Mouse (Mus musculus) left cerebral cortex, postnatal 36 days (tissue): ENCODE results near the gene Gm28048. TPM values are rescaled to one million over a fixed set of nuclear protein-coding genes. Genes with fewer than 3 reads are reported as not detected.

ENCODE experiments used
- DNase-seq, 2 experiments: peaks; one replicate each; pipeline ENCODE4 v3.0.0; 2021 to 2022; ENCODE audit warnings: low spot score in 2 of 2, mixed read lengths in 1 of 2
- intact Hi-C: fragments of 180-260 bp; cut with DNase I; formaldehyde crosslinking; loops from one replicate; pipeline ENCODE4 v1.15.1; 2025
- total RNA-seq, 2 experiments: library from RNA; stranded (reverse); gene quantifications; 2 replicates each; pipeline ENCODE4 v1.2.3; 2021

The Gm28048 gene
- total RNA-seq, 2 experiments from 2014 or later: 8.7 to 13.7 TPM

GRCm38 (mm10) chr11:22853477-22854157, 128.3 kb downstream of the Gm28048 start:
- no peak for DNase-seq
- intact Hi-C loops: loop anchor here (5.0 kb wide), 1 partner anchor 221 kb away; no protein-coding TSS in a partner anchor

- intact Hi-C loops: loop anchor here (5.0 kb wide), 1 partner anchor 220 kb away; no protein-coding TSS in a partner anchor
- DNase-seq: no peak
Measured at GRCm38 (mm10) chr11:22852510-22852909, 129.4 kb downstream of the Gm28048 start.

GRCm38 (mm10) chr11:22851416-22851815, 130.5 kb downstream of the Gm28048 start:
- no peak for DNase-seq
- intact Hi-C loops: loop anchor here (5.0 kb wide), 1 partner anchor 219 kb away; no protein-coding TSS in a partner anchor

GRCm38 (mm10) chr11:22850077-22850476, 131.8 kb downstream of the Gm28048 start:
- intact Hi-C loops: loop anchor here (5.0 kb wide), 1 partner anchor 218 kb away; no protein-coding TSS in a partner anchor
- no peak for DNase-seq

- intact Hi-C loops: no loop called here
- no peak for DNase-seq
Measured at GRCm38 (mm10) chr11:22848649-22849195, 133.2 kb downstream of the Gm28048 start.

- intact Hi-C loops: no loop called here
Measured at GRCm38 (mm10) chr11:22847732-22848648, 133.9 kb downstream of the Gm28048 start.

GRCm38 (mm10) chr11:22846960-22847731, 134.7 kb downstream of the Gm28048 start:
- DNase-seq: no peak
- intact Hi-C loops: no loop called here

More at GRCm38 (mm10) chr11:22847732-22848648, 133.9 kb downstream of the Gm28048 start:
- no peak for DNase-seq

GRCm38 (mm10) chr11:22846093-22846835, 135.6 kb downstream of the Gm28048 start:
- intact Hi-C loops: no loop called here
- DNase-seq: no peak

- DNase-seq: no peak
- intact Hi-C loops: no loop called here
Measured at GRCm38 (mm10) chr11:22844754-22845718, 136.9 kb downstream of the Gm28048 start.

- DNase-seq: no peak
- intact Hi-C loops: no loop called here
Measured at GRCm38 (mm10) chr11:22839456-22839855, 142.4 kb downstream of the Gm28048 start.

GRCm38 (mm10) chr11:22838361-22838760, 143.5 kb downstream of the Gm28048 start:
- intact Hi-C loops: no loop called here
- DNase-seq: no peak

GRCm38 (mm10) chr11:22836269-22836668, 145.6 kb downstream of the Gm28048 start:
- no peak for DNase-seq
- intact Hi-C loops: no loop called here

GRCm38 (mm10) chr11:22832600-22832999, 149.3 kb downstream of the Gm28048 start:
- DNase-seq: no peak
- intact Hi-C loops: no loop called here

- no peak for DNase-seq
Measured at GRCm38 (mm10) chr11:22831916-22832315, 150.0 kb downstream of the Gm28048 start.

GRCm38 (mm10) chr11:22830684-22831083, 151.2 kb downstream of the Gm28048 start:
- intact Hi-C loops: no loop called here
- DNase-seq: no peak

More at GRCm38 (mm10) chr11:22831916-22832315, 150.0 kb downstream of the Gm28048 start:
- intact Hi-C loops: no loop called here

- intact Hi-C loops: no loop called here
- no peak for DNase-seq
Measured at GRCm38 (mm10) chr11:22830179-22830611, 151.7 kb downstream of the Gm28048 start.

GRCm38 (mm10) chr11:22828988-22829632, 152.8 kb downstream of the Gm28048 start:
- intact Hi-C loops: no loop called here
- peak in 1 of 2 experiments; percentile 29 for DNase-seq
